Mouse (Mus musculus) heart, embryonic 15.5 days (tissue): Measurements from ENCODE around the gene Arnt2. TPM values are rescaled to one million over a fixed set of nuclear protein-coding genes. Genes with fewer than 3 reads are reported as not detected.

Source experiments
- ATAC-seq: fragments of 200-750 bp; cut with Nextera tagmentation; replicated peaks from 2 replicates; pipeline ENCODE4 v1.8.0; 2017; ENCODE audit warnings: low read depth, moderate TSS enrichment; ENCODE audit not compliant: insufficient number of reproducible peaks, insufficient read depth, low FRiP score
- H3K27ac ChIP-seq: fragments of 300-500 bp; sonication (generic); 2 replicates; pipeline ENCODE4 v1.5.1; 2015; ENCODE audit warnings: mild to moderate bottlenecking, inconsistent platforms
- H3K27me3 ChIP-seq: fragments of 300-500 bp; sonication (generic); 2 replicates; pipeline ENCODE4 v1.6.1; 2015; ENCODE audit warnings: inconsistent platforms
- H3K36me3 ChIP-seq: fragments of 300-500 bp; sonication (generic); 2 replicates; pipeline ENCODE4 v1.6.1; 2015; ENCODE audit warnings: mild to moderate bottlenecking, inconsistent platforms
- H3K4me1 ChIP-seq: fragments of 300-500 bp; sonication (generic); replicated peaks from 2 replicates; pipeline ENCODE4 v1.6.1; 2015; ENCODE audit warnings: inconsistent platforms
- H3K4me2 ChIP-seq: fragments of 300-500 bp; sonication (generic); 2 replicates; pipeline ENCODE4 v1.6.1; 2015; ENCODE audit warnings: inconsistent platforms, mild to moderate bottlenecking, moderate library complexity
- H3K4me3 ChIP-seq: fragments of 300-500 bp; sonication (generic); 2 replicates; pipeline ENCODE4 v1.5.1; 2015; ENCODE audit warnings: mild to moderate bottlenecking, inconsistent platforms
- H3K9ac ChIP-seq: fragments of 300-500 bp; sonication (generic); 2 replicates; pipeline ENCODE4 v1.6.1; 2015; ENCODE audit warnings: mild to moderate bottlenecking, inconsistent platforms
- H3K9me3 ChIP-seq: fragments of 300-500 bp; sonication (generic); replicated peaks from 2 replicates; pipeline ENCODE4 v1.6.1; 2016; ENCODE audit warnings: inconsistent platforms
- WGBS: fragments of 180-500 bp; shearing (Covaris S2); methylation state at CpG from one replicate; pipeline ENCODE4 v1.1.7; 2015; ENCODE audit warnings: mixed read lengths; 5-methylcytosine and 5-hydroxymethylcytosine counted together
- polyA plus RNA-seq: library from polyadenylated mRNA; unstranded; fragments of >200 nt; fragmentation: Nextera tagmentation; extraction: Ambion mirVana; gene quantifications from 2 replicates; pipeline ENCODE4 v1.2.1, GENCODE M21; 2015

Gene Arnt2
- 1.5 and 3.4 TPM in 2 replicates for polyA plus RNA-seq

GRCm38 (mm10) chr7:84409896-84410521 is at the start of gene Arnt2:
Gene Arnt2 (minus strand): TSS chr7:84410176.
- peak within 1 kb of the TSS; percentile 98 for H3K4me2 ChIP-seq
- H3K9me3 ChIP-seq = no peaks in the 10 kb centered on the region
- H3K4me3 ChIP-seq = peak within 1 kb of the TSS; percentile 78
- peak within 1 kb of the TSS; percentile 21 for H3K27ac ChIP-seq
- under 1% methylated on average over 65 of the region's 69 CpGs for WGBS
- peak within 1 kb of the TSS; percentile 70 for H3K9ac ChIP-seq
- no peaks in the 10 kb centered on the region for H3K36me3 ChIP-seq
- H3K27me3 ChIP-seq = peaks cover 49% of the 10 kb centered on the region
- H3K4me1 ChIP-seq = peaks cover 13% of the 10 kb centered on the region
- ATAC-seq = peak; percentile 59

- H3K9me3 ChIP-seq = no peaks in the 10 kb centered on the region
- no peaks in the 10 kb centered on the region for H3K36me3 ChIP-seq
- H3K4me2 ChIP-seq = no peak overlapping the region
- no peak overlapping the region for H3K4me3 ChIP-seq
- ATAC-seq = no peak
- peaks cover 3% of the 10 kb centered on the region; the same call in 1 of the 2 replicates for H3K4me1 ChIP-seq
- no peak overlapping the region for H3K27ac ChIP-seq
- no peak overlapping the region for H3K9ac ChIP-seq
- no peaks in the 10 kb centered on the region for H3K27me3 ChIP-seq
Measured at GRCm38 (mm10) chr7:84451681-84452080, 41.7 kb upstream of the Arnt2 start.

- Histone ChIP-seq H3K4me1 (peaks cover 7% of the 10 kb centered on the region; the same call in 1 of the 2 replicates), H3K9me3 (no peaks in the 10 kb centered on the region), H3K27me3 (no peaks in the 10 kb centered on the region), H3K4me3 (no peak overlapping the region), H3K36me3 (no peaks in the 10 kb centered on the region), H3K4me2 (no peak overlapping the region), H3K9ac (no peak overlapping the region), H3K27ac (no peak overlapping the region)
- ATAC-seq = no peak
- WGBS = 39% methylated on average over 2 of the region's 2 CpGs
Measured at GRCm38 (mm10) chr7:84449066-84449465, 39.1 kb upstream of the Arnt2 start.

GRCm38 (mm10) chr7:84448512-84448911 is 38.5 kb upstream of the Arnt2 start:
- H3K9me3 ChIP-seq = no peaks in the 10 kb centered on the region
- H3K4me2 ChIP-seq = no peak overlapping the region
- no peak overlapping the region for H3K27ac ChIP-seq
- peaks cover 7% of the 10 kb centered on the region; the same call in 1 of the 2 replicates for H3K4me1 ChIP-seq
- no peaks in the 10 kb centered on the region for H3K27me3 ChIP-seq
- no peak overlapping the region for H3K4me3 ChIP-seq
- H3K36me3 ChIP-seq = no peaks in the 10 kb centered on the region
- ATAC-seq = no peak
- no peak overlapping the region for H3K9ac ChIP-seq

GRCm38 (mm10) chr7:84447740-84448435 is 37.9 kb upstream of the Arnt2 start:
- Histone ChIP-seq H3K4me2 (no peak overlapping the region), H3K4me3 (no peak overlapping the region), H3K9ac (no peak overlapping the region), H3K4me1 (peaks cover 7% of the 10 kb centered on the region; the same call in 1 of the 2 replicates), H3K27ac (no peak overlapping the region), H3K9me3 (no peaks in the 10 kb centered on the region), H3K27me3 (no peaks in the 10 kb centered on the region), H3K36me3 (no peaks in the 10 kb centered on the region)
- 84% methylated on average over 5 of the region's 5 CpGs for WGBS
- no peak for ATAC-seq

- H3K27ac ChIP-seq = no peak overlapping the region
- WGBS = 26% methylated on average over 4 of the region's 4 CpGs
- H3K4me3 ChIP-seq = no peak overlapping the region
- no peaks in the 10 kb centered on the region for H3K27me3 ChIP-seq
- no peak overlapping the region for H3K4me2 ChIP-seq
- ATAC-seq = no peak
- H3K4me1 ChIP-seq = peaks cover 7% of the 10 kb centered on the region; the same call in 1 of the 2 replicates
- no peak overlapping the region for H3K9ac ChIP-seq
- no peaks in the 10 kb centered on the region for H3K9me3 ChIP-seq
- H3K36me3 ChIP-seq = no peaks in the 10 kb centered on the region
Measured at GRCm38 (mm10) chr7:84447060-84447459, 37.1 kb upstream of the Arnt2 start.

- no peak for ATAC-seq
- no peaks in the 10 kb centered on the region for H3K9me3 ChIP-seq
- H3K4me1 ChIP-seq = peaks cover 4% of the 10 kb centered on the region; the same call in 1 of the 2 replicates
- H3K27me3 ChIP-seq = no peaks in the 10 kb centered on the region
- H3K4me2 ChIP-seq = no peak overlapping the region
- H3K36me3 ChIP-seq = no peaks in the 10 kb centered on the region
- 70% methylated on average over 2 of the region's 2 CpGs for whole genome bisulfite sequencing
- H3K4me3 ChIP-seq = no peak overlapping the region
- no peak overlapping the region for H3K27ac ChIP-seq
- H3K9ac ChIP-seq = no peak overlapping the region
Measured at GRCm38 (mm10) chr7:84442343-84442911, 32.5 kb upstream of the Arnt2 start.

- no peaks in the 10 kb centered on the region for H3K4me1 ChIP-seq
- H3K4me3 ChIP-seq = no peak overlapping the region
- H3K9me3 ChIP-seq = no peaks in the 10 kb centered on the region
- ATAC-seq = no peak
- WGBS = 59% methylated on average over 1 of the region's 1 CpGs
- H3K36me3 ChIP-seq = no peaks in the 10 kb centered on the region
- H3K4me2 ChIP-seq = no peak overlapping the region
- H3K9ac ChIP-seq = no peak overlapping the region
- H3K27me3 ChIP-seq = no peaks in the 10 kb centered on the region
- H3K27ac ChIP-seq = no peak overlapping the region
Measured at GRCm38 (mm10) chr7:84439606-84440005, 29.6 kb upstream of the Arnt2 start.

GRCm38 (mm10) chr7:84434901-84435300 is 24.9 kb upstream of the Arnt2 start:
- no peak overlapping the region for H3K4me3 ChIP-seq
- 52% methylated on average over 2 of the region's 2 CpGs for WGBS
- H3K9ac ChIP-seq = no peak overlapping the region
- H3K36me3 ChIP-seq = no peaks in the 10 kb centered on the region
- no peak overlapping the region for H3K27ac ChIP-seq
- ATAC-seq = no peak
- 0 out of 2 replicates have a peak, but pooled peaks cover 3% of the 10 kb centered on the region for H3K27me3 ChIP-seq
- H3K9me3 ChIP-seq = no peaks in the 10 kb centered on the region
- H3K4me1 ChIP-seq = no peaks in the 10 kb centered on the region
- no peak overlapping the region for H3K4me2 ChIP-seq

- no peak overlapping the region for H3K9ac ChIP-seq
- 0 out of 2 replicates have a peak, but pooled peaks cover 3% of the 10 kb centered on the region for H3K27me3 ChIP-seq
- no peak for ATAC-seq
- H3K36me3 ChIP-seq = no peaks in the 10 kb centered on the region
- no peak overlapping the region for H3K4me3 ChIP-seq
- no peak overlapping the region for H3K27ac ChIP-seq
- H3K9me3 ChIP-seq = no peaks in the 10 kb centered on the region
- no peak overlapping the region for H3K4me2 ChIP-seq
- no peaks in the 10 kb centered on the region for H3K4me1 ChIP-seq
Measured at GRCm38 (mm10) chr7:84432151-84432550, 22.2 kb upstream of the Arnt2 start.

GRCm38 (mm10) chr7:84427221-84427620 is 17.2 kb upstream of the Arnt2 start:
- H3K36me3 ChIP-seq = no peaks in the 10 kb centered on the region
- no peaks in the 10 kb centered on the region for H3K9me3 ChIP-seq
- 0 out of 2 replicates have a peak, but pooled peaks cover 3% of the 10 kb centered on the region for H3K27me3 ChIP-seq
- 77% methylated on average over 2 of the region's 2 CpGs for WGBS
- no peaks in the 10 kb centered on the region for H3K4me1 ChIP-seq
- no peak overlapping the region for H3K9ac ChIP-seq
- ATAC-seq = no peak
- no peak overlapping the region for H3K4me2 ChIP-seq
- no peak overlapping the region for H3K27ac ChIP-seq
- no peak overlapping the region for H3K4me3 ChIP-seq
